8 mouse cellular contexts compared by ENCODE assay signal in the genomic region with DNA sequence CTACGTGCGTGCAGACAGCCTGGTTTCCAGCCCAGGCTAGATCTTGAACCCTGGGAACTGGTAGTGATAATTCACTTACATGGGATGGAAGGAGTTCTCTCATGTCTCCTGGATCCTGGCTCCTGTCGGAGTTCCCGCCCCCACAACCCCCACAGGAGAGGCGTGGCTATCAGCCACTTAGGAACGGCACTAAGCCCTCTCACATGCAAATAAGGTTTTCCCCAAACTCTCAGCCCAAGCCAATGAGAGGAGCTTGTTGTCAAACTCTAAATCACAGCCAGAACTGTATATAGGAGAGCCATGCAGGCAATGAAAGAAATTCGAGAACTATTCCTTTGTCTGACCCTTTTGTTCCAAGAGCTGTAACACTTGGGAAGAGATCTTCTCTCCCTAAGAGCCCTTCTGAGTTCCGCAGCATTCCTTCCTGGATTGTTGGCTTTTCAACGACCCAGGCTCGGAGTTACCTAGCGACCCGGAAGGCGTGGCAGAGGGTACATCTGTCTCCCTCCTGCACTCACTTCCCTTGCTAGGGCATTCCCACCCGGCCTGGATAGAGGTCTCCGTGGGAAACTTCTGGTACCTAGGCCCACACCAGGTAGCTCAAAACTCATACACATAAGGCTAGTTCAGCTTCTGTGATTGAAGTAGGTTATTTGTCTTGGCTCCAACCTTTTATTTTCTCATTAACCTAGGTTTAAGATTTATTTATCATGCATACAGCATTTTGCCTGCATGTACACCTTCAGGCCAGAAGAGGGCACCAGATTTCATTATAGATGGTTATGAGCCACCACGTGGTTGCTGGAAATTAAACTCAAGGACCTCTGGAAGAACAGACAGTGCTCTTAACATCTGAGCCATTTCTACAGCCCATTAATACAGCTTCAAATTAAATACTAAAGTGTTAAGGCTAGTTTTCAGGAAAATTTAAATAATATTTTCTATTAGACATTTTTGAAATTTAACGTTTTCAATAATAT. TPM values are rescaled to one million over a fixed set of nuclear protein-coding genes. Genes with fewer than 3 reads are reported as not detected.
A peak's percentile ranks its signal among the peaks of the same experiment; 100 is the strongest.
DNase-seq lines count a peak whose midpoint lies in the region.

No protein-coding gene starts in this region.

- intact Hi-C loops in heart, postnatal 25 days (cut with DNase I): no loop called here

- peak; percentile 85 for DNase-seq in heart, adult 11 months
- no peak for DNase-seq in heart, postnatal 25 days (ENCODE audit: low spot score)
- peak; percentile 59 for DNase-seq in embryo, embryonic 9.5 days (ENCODE audit: extremely low spot score)
- peak; percentile 9 for DNase-seq in induced T-regulatory cell, adult 2 months (ENCODE audit: low read depth)
- DNase-seq in lung, postnatal 4 days: peak; percentile 6 to 33
- DNase-seq in thymus, postnatal 10 days (ENCODE audit: low spot score in 2 of 2): no peak
- no peak for DNase-seq in frontal cortex, postnatal 14 days (ENCODE audit: low spot score in 2 of 2)
- DNase-seq in spleen, postnatal 4 days (ENCODE audit: low spot score in 2 of 2): no peak

RNA-seq across cellular contexts. Expression of a gene that starts 46.3 kb away (rescaled TPM):
- 1 to 10 TPM; 5.7 to 7.7 TPM for total RNA-seq in heart, postnatal 25 days (2021)

Comparison
In these comparisons a context has a peak if more than half of its experiments do, and no peak if none do; other contexts are left out.
1. DNase-seq: peak in heart, adult 11 months (single experiment), embryo, embryonic 9.5 days (single experiment), induced T-regulatory cell, adult 2 months (single experiment) and lung, postnatal 4 days (2 of 2); none in heart, postnatal 25 days (single experiment), thymus, postnatal 10 days (0 of 2), frontal cortex, postnatal 14 days (0 of 2) and spleen, postnatal 4 days (0 of 2).